Mouse (Mus musculus): ENCODE measurements around the gene Atf4. TPM values are rescaled to one million over a fixed set of nuclear protein-coding genes. Genes with fewer than 3 reads are reported as not detected.

The Atf4 gene
- total RNA-seq, 2 experiments from 2014 or later: 101 to 102 TPM

DNA sequence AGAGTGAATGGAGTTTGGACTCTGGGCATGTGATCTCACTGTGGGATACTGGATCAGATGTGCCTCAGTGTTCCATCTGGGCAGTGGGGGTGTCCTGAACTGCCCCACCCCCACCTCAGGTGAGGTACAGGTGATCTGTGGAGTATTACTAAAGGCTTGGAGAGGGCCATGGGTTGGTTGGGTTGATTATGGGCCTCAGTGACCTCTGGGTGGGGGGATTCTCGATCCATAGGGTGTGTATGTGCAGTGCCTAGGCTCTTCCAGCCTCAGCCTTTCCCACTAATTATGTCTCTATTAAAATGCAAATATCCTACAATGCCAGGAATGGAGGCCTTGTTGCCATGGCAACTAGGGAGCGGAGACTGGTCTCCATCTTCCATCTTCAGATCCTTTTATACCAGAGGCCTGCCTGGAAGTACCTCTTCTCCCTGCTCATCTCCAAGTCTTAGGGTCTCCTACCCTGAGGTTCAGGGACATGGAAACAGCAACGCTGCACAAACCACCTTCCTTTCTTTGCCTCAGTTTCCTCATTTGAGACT, 16.9 kb downstream of the Atf4 start:
- intact Hi-C loops (cut with DNase I; ENCODE audit: low total_unique reads): no loop called here
- no peak for DNase-seq

- no peak for DNase-seq
- intact Hi-C loops (cut with DNase I; ENCODE audit: low total_unique reads): no loop called here
These were observed 22.1 kb downstream of the Atf4 start for GRCm38 (mm10) chr15:80277107-80277506.

DNA sequence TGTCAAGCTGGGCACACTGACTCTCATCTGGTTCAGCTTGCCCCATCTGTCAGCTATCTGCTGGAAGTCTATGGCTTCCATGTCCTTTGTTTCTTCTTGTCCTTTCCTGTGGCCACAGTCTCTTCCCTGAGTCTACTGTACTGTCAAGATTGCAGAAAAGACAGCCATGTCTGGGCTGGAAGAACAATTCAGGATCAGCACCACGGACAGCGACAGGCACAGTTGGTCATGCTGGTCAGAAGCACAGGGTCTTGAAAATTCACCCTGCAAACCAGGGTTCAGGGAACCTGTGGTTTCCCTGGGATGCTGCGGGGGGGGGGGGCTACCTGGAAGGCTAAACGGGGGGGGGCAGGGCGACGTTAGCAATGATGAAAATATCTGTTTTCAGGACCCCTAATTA, 22.6 kb downstream of the Atf4 start:
- peak; percentile 62 for DNase-seq
- intact Hi-C loops (cut with DNase I; ENCODE audit: low total_unique reads): no loop called here

DNA sequence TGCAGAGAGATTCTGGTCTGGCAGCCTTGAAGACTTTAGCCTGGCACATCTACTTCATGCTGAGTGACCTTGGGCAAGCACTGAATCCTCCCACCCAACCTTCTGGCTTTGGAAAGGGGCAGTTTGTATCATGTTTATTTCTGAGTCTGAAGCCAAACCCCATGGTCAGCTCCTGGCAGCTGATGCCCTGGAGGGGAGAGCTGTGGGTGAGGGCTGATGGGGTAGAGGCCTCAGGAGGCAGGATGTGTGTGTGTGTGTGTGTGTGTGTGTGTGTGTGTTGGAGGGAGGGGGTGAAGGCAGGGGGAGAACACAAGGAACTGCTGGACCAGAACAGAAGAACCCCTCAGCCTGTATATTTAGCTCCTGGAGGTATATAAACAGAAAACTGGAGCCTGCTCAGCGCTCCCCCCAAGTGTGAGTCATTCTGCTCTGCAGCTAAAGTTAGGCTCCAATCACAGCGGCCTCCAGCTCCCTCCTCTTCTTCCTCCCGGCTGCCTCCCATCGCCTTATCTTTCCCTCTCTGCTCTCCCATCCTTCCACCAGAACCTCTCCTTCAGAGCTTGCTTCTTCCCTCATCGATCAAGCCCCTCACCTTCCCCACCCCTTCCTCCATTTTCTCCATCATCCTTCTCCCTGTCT, 23.3 kb downstream of the Atf4 start:
- DNase-seq: no peak
- intact Hi-C loops (cut with DNase I; ENCODE audit: low total_unique reads): no loop called here

DNA sequence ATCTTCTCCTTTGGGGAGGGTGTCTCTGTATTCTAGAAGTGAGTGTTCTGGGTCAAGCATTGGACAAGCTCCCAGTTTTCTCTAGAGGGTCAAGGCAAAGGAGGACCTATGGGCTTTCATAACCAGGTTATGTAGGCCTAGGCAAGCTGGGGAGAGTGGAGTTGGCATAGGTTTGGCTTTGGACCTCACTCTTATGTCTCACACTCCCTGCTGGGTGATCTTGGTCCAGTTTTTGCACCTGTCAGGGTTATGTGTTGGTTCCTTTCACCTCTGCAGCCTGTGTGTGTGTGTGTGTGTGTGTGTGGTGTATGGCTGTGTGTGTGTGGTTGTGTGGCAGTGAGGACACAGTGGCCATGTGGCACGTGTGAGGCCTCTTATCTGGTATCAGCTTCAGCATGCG, 24.1 kb downstream of the Atf4 start:
- no peak for DNase-seq
- intact Hi-C loops (cut with DNase I; ENCODE audit: low total_unique reads): no loop called here

DNA sequence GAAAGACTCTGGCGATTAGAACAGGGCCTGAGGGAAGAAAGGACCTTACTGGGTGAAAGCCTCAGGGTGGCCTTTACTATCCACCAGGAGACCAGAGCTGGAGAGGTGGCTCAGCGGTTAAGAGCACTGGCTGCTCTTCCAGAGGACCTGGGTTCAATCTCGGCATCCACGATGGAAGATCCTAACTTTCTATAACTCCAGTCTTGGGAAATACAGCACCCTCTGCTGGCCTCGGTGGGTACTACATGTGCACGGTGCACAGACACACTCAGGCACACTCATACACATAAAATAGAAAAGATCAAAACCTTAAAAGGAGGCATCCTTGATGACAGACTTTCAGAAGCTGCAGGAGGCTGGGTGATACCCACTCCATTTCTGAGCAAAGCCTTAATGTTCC, 25.7 kb downstream of the Atf4 start:
- DNase-seq: no peak
- intact Hi-C loops (cut with DNase I; ENCODE audit: low total_unique reads): no loop called here

GRCm38 (mm10) chr15:80286851-80287415, 31.9 kb downstream of the Atf4 start, which contains the start of gene Cacna1i:
Gene Cacna1i (plus strand): TSS chr15:80287238.
- DNase-seq: no peak
- intact Hi-C loops (cut with DNase I; ENCODE audit: low total_unique reads): no loop called here

- no peak for DNase-seq
- intact Hi-C loops (cut with DNase I; ENCODE audit: low total_unique reads): no loop called here
These were observed 33.1 kb downstream of the Atf4 start for GRCm38 (mm10) chr15:80288036-80288435.

DNA sequence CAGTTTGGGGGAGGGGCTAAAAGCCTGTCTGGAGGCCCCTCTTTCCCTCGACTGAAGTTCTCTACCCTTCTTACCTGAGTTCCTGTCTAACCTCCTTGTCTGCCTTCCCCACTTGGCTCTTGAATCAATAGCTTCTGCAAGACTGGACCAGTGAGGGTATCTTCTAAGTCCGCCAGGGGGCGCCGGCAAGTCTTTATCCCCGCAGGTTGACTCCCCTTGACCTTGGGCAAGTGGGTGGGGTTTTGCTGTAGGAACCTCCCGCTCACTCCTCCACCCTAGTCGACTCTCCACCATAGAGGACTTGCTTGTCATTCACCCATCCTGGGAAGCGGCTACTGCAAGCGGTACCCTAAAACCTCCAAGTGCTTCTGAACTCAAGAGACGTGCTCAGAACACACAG, 34.5 kb downstream of the Atf4 start:
- DNase-seq: peak; percentile 57
- intact Hi-C loops (cut with DNase I; ENCODE audit: low total_unique reads): no loop called here

GRCm38 (mm10) chr15:80297146-80297545, 42.2 kb downstream of the Atf4 start:
- intact Hi-C loops (cut with DNase I; ENCODE audit: low total_unique reads): no loop called here
- no peak for DNase-seq

DNA sequence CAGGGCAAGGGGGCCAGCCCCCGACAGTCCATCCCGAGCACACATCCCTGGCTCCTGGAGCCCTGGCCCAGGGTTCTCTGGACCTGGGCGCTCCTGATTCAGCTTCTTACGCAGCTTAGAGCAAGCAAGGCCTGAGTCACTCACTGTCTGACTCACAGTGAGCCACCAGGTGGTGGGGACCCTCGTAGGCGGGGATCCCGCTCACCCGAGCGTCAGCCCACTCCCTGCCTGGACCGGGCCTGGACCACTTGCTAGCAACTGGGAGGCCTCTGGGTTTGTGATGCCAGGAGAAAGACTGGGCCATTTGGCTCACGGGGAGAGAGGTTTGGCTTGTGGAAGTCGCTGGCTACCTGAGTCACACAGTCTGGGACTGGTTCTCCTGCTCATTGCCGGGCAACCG, 48.8 kb downstream of the Atf4 start:
- intact Hi-C loops (cut with DNase I; ENCODE audit: low total_unique reads): no loop called here
- no peak for DNase-seq

DNA sequence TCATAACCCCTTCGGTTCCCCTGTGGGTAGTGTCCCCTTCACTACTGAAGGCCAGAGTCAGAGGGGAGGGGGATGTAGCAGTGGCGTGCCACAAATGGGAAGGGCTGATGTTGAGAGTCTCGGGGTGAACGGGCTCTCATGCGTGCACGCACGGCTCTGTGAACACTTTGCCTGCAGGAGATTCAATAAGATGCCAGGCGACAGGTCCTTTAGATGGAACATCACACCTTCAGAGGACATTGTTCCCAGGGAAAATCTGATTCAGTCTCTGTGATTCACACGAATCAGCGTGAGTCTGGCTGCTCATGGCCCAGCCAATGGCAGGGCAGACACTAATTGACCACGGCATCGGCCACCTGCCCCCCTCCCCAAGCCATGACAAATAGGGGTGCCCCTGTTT, 49.2 kb downstream of the Atf4 start:
- intact Hi-C loops (cut with DNase I; ENCODE audit: low total_unique reads): no loop called here
- DNase-seq: no peak

- intact Hi-C loops (cut with DNase I; ENCODE audit: low total_unique reads): no loop called here
- no peak for DNase-seq
These were observed 51.2 kb downstream of the Atf4 start for GRCm38 (mm10) chr15:80306146-80306545.

Other genes with a start within 250 kb of the Atf4 start
- 10 to 100 TPM; 25.2 to 38.5 TPM for gene Pdgfb, start 240.2 kb upstream of the Atf4 start, total RNA-seq (2021)
- 10 to 100 TPM; 16.6 to 20.1 TPM for gene Syngr1, start 163.8 kb upstream of the Atf4 start, total RNA-seq (2021)
- gene Rpl3, start 163.3 kb upstream of the Atf4 start, total RNA-seq (2021): 100 to 1,000 TPM; 129 to 167 TPM
- 10 to 100 TPM; 13.1 to 15.1 TPM for gene Tab1, start 122.1 kb upstream of the Atf4 start, total RNA-seq (2021)
- 1 to 10 TPM; 1.3 to 3.1 TPM for gene Mgat3, start 81.5 kb upstream of the Atf4 start, total RNA-seq (2021)
- gene Mief1, start 21.2 kb upstream of the Atf4 start, total RNA-seq (2021): 10 to 100 TPM; 20.7 TPM
- 1 to 10 TPM; 2.2 to 6.2 TPM for gene AC140267.1, start 19.3 kb upstream of the Atf4 start, total RNA-seq (2021)
- gene Rps19bp1, start 9.1 kb downstream of the Atf4 start, total RNA-seq (2021): 10 to 100 TPM; 15.8 to 17.7 TPM
- gene Cacna1i, start 32.1 kb downstream of the Atf4 start, total RNA-seq (2021): under 1 TPM; 0.02 to 0.07 TPM